ENCODE assay signal across 16 mouse cellular contexts in genomic region chr6:137064786-137065185, GRCm38 (mm10).
DNase-seq lines count a peak whose midpoint lies in the region; ATAC-seq lines count a peak whose summit lies in the region.
"Had no signal": no experiment of that assay in that cellular context is flagged by ENCODE, and none has a peak within 500 bp of the region (broad histone marks: within the 10 kb centered on the region; RNA-seq: fewer than 3 reads in every experiment).

No protein-coding gene starts in this region.

- no peak overlapping the region for H3K4me3 ChIP-seq in hindbrain, embryonic 12.5 days
- no peak overlapping the region for H3K4me3 ChIP-seq in hindbrain, embryonic 11.5 days (ENCODE audit: low read depth, low read length)
- no peak overlapping the region for H3K4me3 ChIP-seq in hindbrain, embryonic 15.5 days
- H3K4me3 ChIP-seq in intestine, embryonic 15.5 days (replicated peaks) = no peak overlapping the region
- H3K4me3 ChIP-seq: forebrain, embryonic 15.5 days; limb, embryonic 12.5 days had no signal

- DNase-seq in adrenal gland, adult 2 months = peak; percentile 16
- DNase-seq in adrenal gland, adult 8-10 months = no peak
- DNase-seq in hindbrain, embryonic 11.5 days (ENCODE audit: low spot score) = no peak
- peak; percentile 46 to 79 for DNase-seq in layer of hippocampus, postnatal 14 days (ENCODE audit: low spot score in 2 of 2)
- DNase-seq in urinary bladder, postnatal 14 days (ENCODE audit: low spot score) = no peak
- DNase-seq: cerebellum, adult 11 months; gastrocnemius, postnatal 25 days; lung, postnatal 36 days; right cerebral cortex, postnatal 4 days had no signal

- 0 out of 2 replicates have a peak overlapping the region, but pooled peaks have one; percentile 13 for H3K27ac ChIP-seq in hindbrain, embryonic 12.5 days
- no peak overlapping the region for H3K27ac ChIP-seq in hindbrain, embryonic 11.5 days (ENCODE audit: low read depth, low read length)
- 0 out of 2 replicates have a peak overlapping the region, but pooled peaks have one; percentile 6 for H3K27ac ChIP-seq in hindbrain, embryonic 15.5 days (replicated peaks)
- H3K27ac ChIP-seq in intestine, embryonic 15.5 days = no peak overlapping the region
- H3K27ac ChIP-seq: forebrain, embryonic 15.5 days; limb, embryonic 12.5 days had no signal

- H3K27me3 ChIP-seq in hindbrain, embryonic 12.5 days = no peaks in the 10 kb centered on the region
- no peaks in the 10 kb centered on the region for H3K27me3 ChIP-seq in hindbrain, embryonic 11.5 days (ENCODE audit: control insufficient read depth, insufficient read depth, low read length)
- H3K27me3 ChIP-seq in hindbrain, embryonic 15.5 days = no peaks in the 10 kb centered on the region
- no peaks in the 10 kb centered on the region for H3K27me3 ChIP-seq in intestine, embryonic 15.5 days (replicated peaks)
- H3K27me3 ChIP-seq: forebrain, embryonic 15.5 days; limb, embryonic 12.5 days; Patski had no signal

- H3K9me3 ChIP-seq in hindbrain, embryonic 12.5 days (replicated peaks) = no peaks in the 10 kb centered on the region
- H3K9me3 ChIP-seq in hindbrain, embryonic 11.5 days (ENCODE audit: control insufficient read depth, low read length) = no peaks in the 10 kb centered on the region
- H3K9me3 ChIP-seq in hindbrain, embryonic 15.5 days = no peaks in the 10 kb centered on the region
- H3K9me3 ChIP-seq in intestine, embryonic 15.5 days = no peaks in the 10 kb centered on the region
- H3K9me3 ChIP-seq: forebrain, embryonic 15.5 days; limb, embryonic 12.5 days had no signal

- 82% methylated on average over 14 of the region's 14 CpGs for WGBS in hindbrain, embryonic 12.5 days
- 89% methylated on average over 14 of the region's 14 CpGs for WGBS in hindbrain, embryonic 11.5 days
- 79% methylated on average over 14 of the region's 14 CpGs for WGBS in hindbrain, embryonic 15.5 days
- whole genome bisulfite sequencing in intestine, embryonic 15.5 days = 91% methylated on average over 14 of the region's 14 CpGs

- no peak overlapping the region for H3K9ac ChIP-seq in hindbrain, embryonic 12.5 days
- no peak overlapping the region for H3K9ac ChIP-seq in hindbrain, embryonic 11.5 days (ENCODE audit: low read depth, low read length)
- H3K9ac ChIP-seq in hindbrain, embryonic 15.5 days = no peak overlapping the region
- no peak overlapping the region for H3K9ac ChIP-seq in intestine, embryonic 15.5 days
- H3K9ac ChIP-seq: forebrain, embryonic 15.5 days; limb, embryonic 12.5 days had no signal

- H3K4me1 ChIP-seq in hindbrain, embryonic 12.5 days = peaks cover 15% of the 10 kb centered on the region
- H3K4me1 ChIP-seq in hindbrain, embryonic 11.5 days (replicated peaks; ENCODE audit: control insufficient read depth, insufficient read depth, low read length) = no peaks in the 10 kb centered on the region
- peaks cover 11% of the 10 kb centered on the region for H3K4me1 ChIP-seq in hindbrain, embryonic 15.5 days (replicated peaks)
- H3K4me1 ChIP-seq in intestine, embryonic 15.5 days (replicated peaks) = no peaks in the 10 kb centered on the region; the same call in 1 of the 2 replicates
- H3K4me1 ChIP-seq: limb, embryonic 12.5 days had no signal

- H3K4me2 ChIP-seq in hindbrain, embryonic 12.5 days (replicated peaks) = no peak overlapping the region
- H3K4me2 ChIP-seq in hindbrain, embryonic 11.5 days (replicated peaks; ENCODE audit: low read depth, low read length) = no peak overlapping the region
- no peak overlapping the region for H3K4me2 ChIP-seq in hindbrain, embryonic 15.5 days
- H3K4me2 ChIP-seq in intestine, embryonic 15.5 days (replicated peaks) = no peak overlapping the region
- H3K4me2 ChIP-seq: forebrain, embryonic 15.5 days; limb, embryonic 12.5 days had no signal

- H3K36me3 ChIP-seq in hindbrain, embryonic 12.5 days = no peaks in the 10 kb centered on the region
- no peaks in the 10 kb centered on the region for H3K36me3 ChIP-seq in hindbrain, embryonic 11.5 days (ENCODE audit: control insufficient read depth, insufficient read depth, low read length)
- H3K36me3 ChIP-seq in hindbrain, embryonic 15.5 days = no peaks in the 10 kb centered on the region
- H3K36me3 ChIP-seq in intestine, embryonic 15.5 days = no peaks in the 10 kb centered on the region
- H3K36me3 ChIP-seq: forebrain, embryonic 15.5 days; limb, embryonic 12.5 days had no signal

- ATAC-seq in hindbrain, embryonic 12.5 days (ENCODE audit: low FRiP score) = no peak
- no peak for ATAC-seq in hindbrain, embryonic 11.5 days (ENCODE audit: low FRiP score)
- no peak for ATAC-seq in hindbrain, embryonic 15.5 days (ENCODE audit: low FRiP score, low read depth)
- ATAC-seq in intestine, embryonic 15.5 days = no peak
- ATAC-seq: forebrain, embryonic 15.5 days; inflammation-experienced regulatory T-cells, adult 6 months; Patski had no signal

Comparison
In these comparisons a context has a peak if more than half of its experiments do, and no peak if none do; other contexts are left out.
1. DNase-seq: peak in adrenal gland, adult 2 months (single experiment) and layer of hippocampus, postnatal 14 days (2 of 2); none in adrenal gland, adult 8-10 months (single experiment), hindbrain, embryonic 11.5 days (single experiment) and urinary bladder, postnatal 14 days (single experiment).
2. H3K27ac ChIP-seq: peak in hindbrain, embryonic 12.5 days (single experiment) and hindbrain, embryonic 15.5 days (single experiment); none in hindbrain, embryonic 11.5 days (single experiment) and intestine, embryonic 15.5 days (single experiment).